Mouse (Mus musculus) erythroblast, embryonic 14.5 days (primary cell): Measurements from ENCODE around the gene Trim67.

ENCODE experiments used
- GATA1 ChIP-seq: IDR thresholded peaks from 2 replicates; pipeline ENCODE4 v1.6.1; 2012; ENCODE audit warnings: low read length, inconsistent platforms, mixed read lengths
- TAL1 ChIP-seq: IDR thresholded peaks from 3 replicates; pipeline ENCODE4 v1.6.1; 2012; ENCODE audit warnings: low read length, inconsistent platforms, mixed read lengths

DNA sequence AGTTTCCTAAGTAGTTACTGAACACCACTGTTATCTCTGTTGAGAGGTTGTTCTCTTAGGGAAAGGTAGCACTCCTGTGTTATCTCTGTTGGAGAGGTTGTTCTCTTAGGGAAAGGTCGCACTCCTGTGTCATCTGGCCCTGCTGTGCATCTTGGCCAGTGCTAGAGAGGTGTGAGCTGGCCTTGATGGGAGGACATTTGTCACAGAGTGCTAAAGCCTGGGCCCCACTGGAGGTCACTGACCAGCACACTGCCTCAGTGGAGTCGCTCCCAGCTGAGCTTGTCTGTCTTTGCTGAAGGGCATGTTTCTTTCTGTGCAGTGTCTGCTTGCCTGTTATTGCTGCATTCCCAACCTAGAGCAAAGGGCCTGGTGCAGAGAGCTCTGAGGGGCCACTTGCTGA lies 74.2 kb downstream of the Trim67 start:
- TF ChIP-seq TAL1 (no peak), GATA1 (no peak)
